Mouse (Mus musculus) stomach, embryonic 14.5 days (tissue): ENCODE measurements at regions not wholly inside any gene's neighbourhood (a gene's known extent, or its start where the extent isn't known, plus 50 kb on each side); places are given as distances from the start of the nearest gene placed in this dataset.

ENCODE experiments used
- ATAC-seq: fragments of 200-750 bp; cut with Nextera tagmentation; 2 replicates; pipeline ENCODE4 v1.8.0; 2017; ENCODE audit warnings: low read depth, moderate TSS enrichment; ENCODE audit not compliant: insufficient number of reproducible peaks, insufficient read depth, low FRiP score
- H3K27ac ChIP-seq: fragments of 300-500 bp; sonication (generic); 2 replicates; pipeline ENCODE4 v1.5.1; 2014; ENCODE audit warnings: mild to moderate bottlenecking, low read length, moderate library complexity, mixed read lengths
- H3K27me3 ChIP-seq: fragments of 300-500 bp; sonication (generic); 2 replicates; pipeline ENCODE4 v1.6.1; 2014; ENCODE audit warnings: low read length, control low read depth, mixed read lengths; ENCODE audit not compliant: control insufficient read depth, insufficient read depth
- H3K36me3 ChIP-seq: fragments of 300-500 bp; sonication (generic); 2 replicates; pipeline ENCODE4 v1.6.1; 2014; ENCODE audit warnings: mild to moderate bottlenecking, control low read depth, low read length, moderate library complexity, mixed read lengths; ENCODE audit not compliant: control insufficient read depth, insufficient read depth
- H3K4me1 ChIP-seq: fragments of 300-500 bp; sonication (generic); 2 replicates; pipeline ENCODE4 v1.6.1; 2014; ENCODE audit warnings: low read length, control low read depth, mixed read lengths; ENCODE audit not compliant: control insufficient read depth, insufficient read depth
- H3K4me2 ChIP-seq: fragments of 300-500 bp; sonication (generic); replicated peaks from 2 replicates; pipeline ENCODE4 v1.6.1; 2014; ENCODE audit warnings: low read depth, low read length, control low read depth
- H3K4me3 ChIP-seq: fragments of 300-500 bp; sonication (generic); 2 replicates; pipeline ENCODE4 v1.5.1; 2014; ENCODE audit warnings: low read depth, low read length, control low read depth
- H3K9ac ChIP-seq: fragments of 300-500 bp; sonication (generic); replicated peaks from 2 replicates; pipeline ENCODE4 v1.6.1; 2014; ENCODE audit warnings: low read depth, mild to moderate bottlenecking, control low read depth, low read length, moderate library complexity, mixed read lengths
- H3K9me3 ChIP-seq: fragments of 300-500 bp; sonication (generic); 2 replicates; pipeline ENCODE4 v1.6.1; 2016; ENCODE audit warnings: low read depth, low read length, control low read depth; ENCODE audit not compliant: control insufficient read depth
- WGBS: fragments of 180-500 bp; shearing (Covaris S2); extraction: QIAGEN DNeasy Blood & Tissue Kit; methylation state at CpG from one replicate; pipeline ENCODE4 v1.1.7; 2014; 5-methylcytosine and 5-hydroxymethylcytosine counted together

- Histone ChIP-seq H3K9ac (no peak overlapping the region), H3K27me3 (no peaks in the 10 kb centered on the region), H3K4me2 (no peak overlapping the region), H3K9me3 (no peaks in the 10 kb centered on the region), H3K36me3 (no peaks in the 10 kb centered on the region), H3K27ac (no peak overlapping the region), H3K4me1 (no peaks in the 10 kb centered on the region), H3K4me3 (no peak overlapping the region)
- ATAC-seq = no peak
- 72% methylated on average over 3 of the region's 3 CpGs for whole genome bisulfite sequencing
Measured at GRCm38 (mm10) chr2:43469893-43470292, 85.2 kb upstream of the Kynu start.

- H3K9me3 ChIP-seq = no peaks in the 10 kb centered on the region
- no peak overlapping the region for H3K27ac ChIP-seq
- H3K9ac ChIP-seq = no peak overlapping the region
- no peak for ATAC-seq
- no peaks in the 10 kb centered on the region for H3K36me3 ChIP-seq
- no peaks in the 10 kb centered on the region for H3K4me1 ChIP-seq
- H3K4me2 ChIP-seq = no peak overlapping the region
- H3K27me3 ChIP-seq = no peaks in the 10 kb centered on the region
- H3K4me3 ChIP-seq = no peak overlapping the region
Measured at GRCm38 (mm10) chr2:43478494-43478893, 76.6 kb upstream of the Kynu start.

GRCm38 (mm10) chr2:43479871-43480270 is 75.3 kb upstream of the Kynu start:
- WGBS = 24% methylated on average over 1 of the region's 1 CpGs
- no peak for ATAC-seq

More at GRCm38 (mm10) chr2:43479871-43480270, 75.3 kb upstream of the Kynu start:
- Histone ChIP-seq H3K4me3 (no peak overlapping the region), H3K27me3 (no peaks in the 10 kb centered on the region), H3K27ac (no peak overlapping the region), H3K9me3 (no peaks in the 10 kb centered on the region), H3K9ac (no peak overlapping the region), H3K36me3 (no peaks in the 10 kb centered on the region), H3K4me1 (no peaks in the 10 kb centered on the region), H3K4me2 (no peak overlapping the region)
